Mouse (Mus musculus): ENCODE results near the gene Grb2.

Grb2 gene

DNA sequence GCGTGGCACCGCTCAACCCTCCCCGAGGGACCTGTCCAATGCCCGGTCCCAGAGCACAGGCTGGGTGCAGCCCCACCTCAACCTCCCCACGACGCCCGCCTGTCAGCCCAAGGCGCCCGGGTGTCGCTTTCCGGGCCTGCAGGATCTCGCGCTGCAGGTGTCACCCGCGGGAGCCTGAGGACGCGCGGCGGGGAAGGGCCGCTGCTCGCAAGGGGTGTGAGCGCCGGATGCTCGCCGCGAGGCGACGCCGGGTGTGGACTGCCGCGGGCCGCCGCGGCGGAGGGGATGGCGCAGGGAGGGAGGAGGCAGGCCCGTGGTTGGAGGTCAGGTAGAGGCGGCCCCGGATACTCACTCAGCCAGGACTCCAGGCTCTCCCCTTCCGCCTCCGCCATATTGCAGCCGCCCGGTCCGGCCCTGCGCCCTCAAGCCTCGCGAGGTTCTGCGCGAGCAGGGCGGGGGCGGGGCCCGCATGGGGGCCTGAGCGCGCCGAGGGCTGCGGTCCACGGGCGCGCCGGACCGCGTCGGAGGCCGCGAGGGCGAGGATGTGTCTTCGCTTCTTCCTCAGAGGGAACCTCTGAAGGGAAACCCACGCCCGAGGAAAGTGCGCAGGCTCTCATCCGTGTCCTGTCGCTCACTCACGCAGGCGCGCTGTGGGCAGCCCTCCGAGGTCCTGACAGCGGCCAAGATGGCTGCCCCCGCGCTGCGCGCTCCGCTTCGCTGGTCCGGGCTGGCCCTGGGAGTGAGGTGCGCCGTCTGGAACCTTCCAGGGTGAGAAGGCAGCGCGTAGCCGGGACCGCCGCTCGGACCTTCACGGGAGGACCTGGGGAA is 104.7 kb downstream of the Grb2 start, which contains the start of the genes Mrps7 and Gga3:
Gene Mrps7 (plus strand): TSS at position 450 of the 828 bp plus-strand sequence.
Gene Gga3 (minus strand): TSS at position 576 of the 828 bp plus-strand sequence.
- peak; percentile 90 for DNase-seq (ENCODE audit: low spot score)

DNA sequence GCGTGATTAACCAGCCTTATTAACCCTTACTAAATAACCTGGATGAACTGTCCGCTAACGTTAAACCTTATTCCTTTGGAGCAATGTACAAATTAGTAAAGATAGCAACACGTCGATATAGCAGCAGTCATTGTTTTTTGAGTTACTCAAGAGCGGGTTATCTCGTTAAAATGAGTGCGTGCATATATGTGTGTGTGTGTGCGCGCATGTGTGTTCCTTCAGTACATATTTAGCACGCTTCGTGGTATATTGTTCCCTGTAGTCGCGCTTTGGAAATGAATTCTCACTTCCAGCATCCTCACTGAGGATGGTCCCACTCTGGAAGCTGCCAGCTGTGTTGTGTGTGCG is 105.3 kb downstream of the Grb2 start:
- no peak for DNase-seq (ENCODE audit: low spot score)

DNA sequence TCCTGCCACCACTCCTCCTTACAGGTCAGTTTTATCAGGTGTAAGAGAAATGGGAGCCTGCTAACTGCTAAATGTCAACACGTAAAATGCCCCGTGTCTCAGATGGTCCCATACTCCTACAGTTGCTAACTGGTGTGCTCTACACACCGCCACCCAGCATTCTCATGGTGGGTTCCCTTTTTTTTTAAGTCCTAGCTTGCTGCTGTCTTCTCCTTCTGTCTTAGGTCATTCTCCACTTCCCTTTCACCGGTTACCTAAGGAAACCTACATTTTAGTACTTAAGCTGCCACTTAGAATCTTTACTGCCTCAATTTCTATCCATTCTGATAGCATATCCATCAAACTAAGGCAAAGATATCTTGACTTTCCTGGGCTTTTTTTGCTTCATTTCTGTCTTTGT is 107.2 kb downstream of the Grb2 start:
- DNase-seq (ENCODE audit: low spot score): no peak

DNA sequence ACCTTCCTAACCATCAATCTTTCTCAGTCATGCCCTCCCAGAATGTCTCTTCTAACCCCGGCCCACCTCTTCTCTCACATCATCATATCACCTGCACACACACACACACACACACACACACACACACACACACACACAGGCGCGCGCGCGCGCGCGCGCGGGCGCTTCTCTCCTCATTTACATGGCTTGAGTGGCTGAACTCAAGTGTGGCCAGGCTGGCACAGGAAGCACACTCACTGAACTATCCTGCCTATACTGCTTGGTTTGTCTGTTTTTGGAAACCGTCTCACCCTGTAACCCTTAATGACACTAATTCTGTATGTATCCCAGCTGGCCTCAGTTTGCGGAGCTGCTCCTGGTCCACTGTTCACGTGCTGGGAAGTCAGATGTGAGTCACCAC is 107.7 kb downstream of the Grb2 start:
- DNase-seq (ENCODE audit: low spot score): no peak

DNA sequence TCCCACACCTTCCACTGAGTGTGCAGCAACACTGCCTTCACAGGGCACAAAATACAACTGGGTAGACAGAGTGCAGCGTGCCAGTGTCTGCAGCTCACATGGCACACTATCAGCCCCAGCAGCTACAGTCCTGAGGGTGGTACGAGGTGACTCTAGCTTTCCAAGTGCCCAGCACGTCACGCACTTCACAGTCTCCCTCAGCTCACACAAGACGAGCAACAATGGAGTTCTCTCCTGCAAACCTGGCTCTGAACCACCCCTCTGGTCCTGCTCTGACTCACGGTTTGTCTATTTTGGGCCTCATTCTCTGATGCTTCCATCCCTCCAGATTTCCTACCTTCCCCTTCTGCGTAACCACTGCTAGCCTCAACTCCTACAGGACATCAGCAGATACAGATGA is 108.7 kb downstream of the Grb2 start:
- no peak for DNase-seq (ENCODE audit: low spot score)

DNA sequence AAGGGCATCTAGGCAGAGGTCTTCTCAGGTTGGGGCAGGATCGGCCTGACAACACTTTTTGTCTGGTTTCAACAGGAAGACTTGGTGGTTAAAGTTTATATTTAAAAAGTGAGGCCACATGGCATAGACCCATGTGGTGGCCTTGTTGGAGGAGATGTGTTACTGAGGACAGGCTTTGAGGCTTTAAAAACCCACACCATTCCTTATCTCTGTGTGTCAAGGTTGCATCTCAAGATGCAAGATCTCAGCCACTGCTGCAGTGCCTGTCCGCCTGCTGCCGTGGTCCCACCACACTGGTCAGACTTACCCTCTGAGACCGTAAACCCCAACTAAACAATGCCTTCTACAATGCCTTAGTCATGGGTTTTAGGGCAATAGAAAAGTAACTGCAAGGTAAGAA is 110.1 kb downstream of the Grb2 start:
- DNase-seq (ENCODE audit: low spot score): no peak

DNA sequence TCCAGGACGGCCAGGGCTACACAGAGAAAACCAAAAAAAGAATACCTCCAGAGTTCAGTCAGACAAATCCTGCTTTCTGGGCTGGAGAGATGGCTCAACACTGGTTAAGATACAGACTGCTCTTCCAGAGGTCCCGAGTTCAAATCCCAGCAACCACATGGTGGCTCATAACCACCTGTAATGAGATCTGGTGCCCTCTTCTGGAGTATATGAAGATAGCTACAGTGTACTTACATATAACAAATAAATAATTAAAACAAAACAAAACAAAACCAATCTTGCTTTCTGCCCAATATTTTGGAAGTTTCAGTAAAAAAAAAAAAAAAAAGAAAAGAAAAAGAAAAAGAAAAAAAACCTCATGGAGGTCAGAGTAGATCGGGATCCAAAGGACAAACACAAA is 113.2 kb downstream of the Grb2 start:
- DNase-seq (ENCODE audit: low spot score): no peak

Measured in adipocyte (in vitro differentiated cells).